Mouse (Mus musculus): ENCODE results near the gene Rtl6. TPM values are rescaled to one million over a fixed set of nuclear protein-coding genes. Genes with fewer than 3 reads are reported as not detected.

The Rtl6 gene
- polyA plus RNA-seq, 1 experiment from 2014 or later = 27.1 TPM

- Histone ChIP-seq H3K4me1 (peaks cover 29% of the 10 kb centered on the region), H3K9me3 (replicated peaks) (no peaks in the 10 kb centered on the region; the same call in 1 of the 2 replicates), H3K27ac (0 out of 2 replicates have a peak overlapping the region, but pooled peaks have one; percentile 58), H3K4me3 (no peak overlapping the region), H3K27me3 (ENCODE audit: low read depth, poor library complexity, severe bottlenecking) (no peaks in the 10 kb centered on the region; the same call in 1 of the 2 replicates), H3K36me3 (no peaks in the 10 kb centered on the region)
- 37% methylated on average over 10 of the region's 10 CpGs for WGBS
- DNase-seq (ENCODE audit: low spot score) = peak; percentile 53
These were observed 26.1 kb downstream of the Rtl6 start for GRCm38 (mm10) chr15:84531535-84531934.

GRCm38 (mm10) chr15:84526921-84527320 is 30.7 kb downstream of the Rtl6 start:
- Histone ChIP-seq H3K27ac (no peak overlapping the region), H3K9me3 (replicated peaks) (no peaks in the 10 kb centered on the region), H3K27me3 (ENCODE audit: low read depth, poor library complexity, severe bottlenecking) (no peaks in the 10 kb centered on the region; the same call in 1 of the 2 replicates), H3K4me1 (peaks cover 24% of the 10 kb centered on the region), H3K4me3 (no peak overlapping the region), H3K36me3 (no peaks in the 10 kb centered on the region)
- no peak for DNase-seq (ENCODE audit: low spot score)
- 78% methylated on average over 14 of the region's 14 CpGs for WGBS

GRCm38 (mm10) chr15:84525222-84525883 is 32.3 kb downstream of the Rtl6 start:
- Histone ChIP-seq H3K27ac (no peak overlapping the region), H3K27me3 (ENCODE audit: low read depth, poor library complexity, severe bottlenecking) (no peaks in the 10 kb centered on the region; the same call in 1 of the 2 replicates), H3K4me1 (peaks cover 17% of the 10 kb centered on the region), H3K36me3 (no peaks in the 10 kb centered on the region), H3K9me3 (replicated peaks) (no peaks in the 10 kb centered on the region), H3K4me3 (no peak overlapping the region)
- 70% methylated on average over 5 of the region's 5 CpGs for WGBS
- no peak for DNase-seq (ENCODE audit: low spot score)

GRCm38 (mm10) chr15:84522953-84523689 is 34.5 kb downstream of the Rtl6 start:
- Histone ChIP-seq H3K4me1 (peaks cover 12% of the 10 kb centered on the region), H3K9me3 (replicated peaks) (no peaks in the 10 kb centered on the region), H3K36me3 (no peaks in the 10 kb centered on the region), H3K27me3 (ENCODE audit: low read depth, poor library complexity, severe bottlenecking) (no peaks in the 10 kb centered on the region; the same call in 1 of the 2 replicates), H3K4me3 (no peak overlapping the region), H3K27ac (no peak overlapping the region)
- DNase-seq (ENCODE audit: low spot score) = no peak
- 91% methylated on average over 8 of the region's 8 CpGs for WGBS

- no peak for DNase-seq (ENCODE audit: low spot score)
- Histone ChIP-seq H3K36me3 (no peaks in the 10 kb centered on the region), H3K27me3 (ENCODE audit: low read depth, poor library complexity, severe bottlenecking) (no peaks in the 10 kb centered on the region; the same call in 1 of the 2 replicates)
These were observed 36.1 kb downstream of the Rtl6 start for GRCm38 (mm10) chr15:84521486-84521885.

GRCm38 (mm10) chr15:84518540-84518939 is 39.1 kb downstream of the Rtl6 start:
- Histone ChIP-seq H3K27me3 (ENCODE audit: low read depth, poor library complexity, severe bottlenecking) (peaks cover 8% of the 10 kb centered on the region; the same call in 1 of the 2 replicates), H3K4me1 (peaks cover 5% of the 10 kb centered on the region; the same call in 1 of the 2 replicates), H3K9me3 (replicated peaks) (no peaks in the 10 kb centered on the region), H3K4me3 (no peak overlapping the region), H3K36me3 (no peaks in the 10 kb centered on the region), H3K27ac (no peak overlapping the region)
- WGBS = 76% methylated on average over 8 of the region's 8 CpGs
- no peak for DNase-seq (ENCODE audit: low spot score)

More at GRCm38 (mm10) chr15:84521486-84521885, 36.1 kb downstream of the Rtl6 start:
- Histone ChIP-seq H3K9me3 (replicated peaks) (no peaks in the 10 kb centered on the region), H3K4me3 (no peak overlapping the region), H3K4me1 (peaks cover 9% of the 10 kb centered on the region), H3K27ac (no peak overlapping the region)
- WGBS = 95% methylated on average over 4 of the region's 4 CpGs

- Histone ChIP-seq H3K27me3 (ENCODE audit: low read depth, poor library complexity, severe bottlenecking) (peaks cover 24% of the 10 kb centered on the region), H3K27ac (no peak overlapping the region), H3K4me1 (peaks cover 34% of the 10 kb centered on the region), H3K36me3 (no peaks in the 10 kb centered on the region), H3K4me3 (no peak overlapping the region), H3K9me3 (replicated peaks) (no peaks in the 10 kb centered on the region)
- WGBS = 53% methylated on average over 5 of the region's 5 CpGs
- DNase-seq (ENCODE audit: low spot score) = no peak
These were observed 44.9 kb downstream of the Rtl6 start for GRCm38 (mm10) chr15:84512626-84513296.

GRCm38 (mm10) chr15:84509981-84510380 is 47.6 kb downstream of the Rtl6 start:
- no peak overlapping the region for H3K27ac ChIP-seq
- H3K4me1 ChIP-seq = peaks cover 34% of the 10 kb centered on the region
- no peaks in the 10 kb centered on the region for H3K36me3 ChIP-seq
- H3K4me3 ChIP-seq = no peak overlapping the region
- WGBS = 75% methylated on average over 16 of the region's 16 CpGs
- DNase-seq (ENCODE audit: low spot score) = no peak
- peaks cover 16% of the 10 kb centered on the region for H3K27me3 ChIP-seq (ENCODE audit: low read depth, poor library complexity, severe bottlenecking)
- no peaks in the 10 kb centered on the region for H3K9me3 ChIP-seq (replicated peaks)

- WGBS = 72% methylated on average over 5 of the region's 5 CpGs
- H3K4me1 ChIP-seq = peaks cover 34% of the 10 kb centered on the region
These were observed 48.5 kb downstream of the Rtl6 start for GRCm38 (mm10) chr15:84509161-84509560.

GRCm38 (mm10) chr15:84506026-84506425 is 51.6 kb downstream of the Rtl6 start:
- no peak overlapping the region for H3K4me3 ChIP-seq
- H3K4me1 ChIP-seq = peaks cover 19% of the 10 kb centered on the region
- no peak for DNase-seq (ENCODE audit: low spot score)
- peaks cover 16% of the 10 kb centered on the region for H3K27me3 ChIP-seq (ENCODE audit: low read depth, poor library complexity, severe bottlenecking)
- no peaks in the 10 kb centered on the region for H3K9me3 ChIP-seq (replicated peaks)
- H3K36me3 ChIP-seq = no peaks in the 10 kb centered on the region
- WGBS = 87% methylated on average over 10 of the region's 10 CpGs
- H3K27ac ChIP-seq = no peak overlapping the region

More at GRCm38 (mm10) chr15:84509161-84509560, 48.5 kb downstream of the Rtl6 start:
- no peak for DNase-seq (ENCODE audit: low spot score)
- no peak overlapping the region for H3K27ac ChIP-seq
- no peaks in the 10 kb centered on the region for H3K36me3 ChIP-seq
- peaks cover 16% of the 10 kb centered on the region for H3K27me3 ChIP-seq (ENCODE audit: low read depth, poor library complexity, severe bottlenecking)
- no peaks in the 10 kb centered on the region for H3K9me3 ChIP-seq (replicated peaks)
- H3K4me3 ChIP-seq = no peak overlapping the region

GRCm38 (mm10) chr15:84504895-84505294 is 52.7 kb downstream of the Rtl6 start:
- peaks cover 18% of the 10 kb centered on the region for H3K4me1 ChIP-seq
- H3K27ac ChIP-seq = no peak overlapping the region
- H3K4me3 ChIP-seq = no peak overlapping the region
- no peaks in the 10 kb centered on the region for H3K36me3 ChIP-seq
- peaks cover 11% of the 10 kb centered on the region for H3K27me3 ChIP-seq (ENCODE audit: low read depth, poor library complexity, severe bottlenecking)
- DNase-seq (ENCODE audit: low spot score) = no peak
- 29% methylated on average over 7 of the region's 7 CpGs for WGBS
- no peaks in the 10 kb centered on the region for H3K9me3 ChIP-seq (replicated peaks)
